Mouse (Mus musculus): ENCODE measurements around the gene Cd93. TPM values are rescaled to one million over a fixed set of nuclear protein-coding genes. Genes with fewer than 3 reads are reported as not detected.

Cd93 gene
- polyA plus RNA-seq (2015; fragmentation: Nextera tagmentation; extraction: Ambion mirVana) = 5.4 and 6.5 TPM in 2 replicates

DNA sequence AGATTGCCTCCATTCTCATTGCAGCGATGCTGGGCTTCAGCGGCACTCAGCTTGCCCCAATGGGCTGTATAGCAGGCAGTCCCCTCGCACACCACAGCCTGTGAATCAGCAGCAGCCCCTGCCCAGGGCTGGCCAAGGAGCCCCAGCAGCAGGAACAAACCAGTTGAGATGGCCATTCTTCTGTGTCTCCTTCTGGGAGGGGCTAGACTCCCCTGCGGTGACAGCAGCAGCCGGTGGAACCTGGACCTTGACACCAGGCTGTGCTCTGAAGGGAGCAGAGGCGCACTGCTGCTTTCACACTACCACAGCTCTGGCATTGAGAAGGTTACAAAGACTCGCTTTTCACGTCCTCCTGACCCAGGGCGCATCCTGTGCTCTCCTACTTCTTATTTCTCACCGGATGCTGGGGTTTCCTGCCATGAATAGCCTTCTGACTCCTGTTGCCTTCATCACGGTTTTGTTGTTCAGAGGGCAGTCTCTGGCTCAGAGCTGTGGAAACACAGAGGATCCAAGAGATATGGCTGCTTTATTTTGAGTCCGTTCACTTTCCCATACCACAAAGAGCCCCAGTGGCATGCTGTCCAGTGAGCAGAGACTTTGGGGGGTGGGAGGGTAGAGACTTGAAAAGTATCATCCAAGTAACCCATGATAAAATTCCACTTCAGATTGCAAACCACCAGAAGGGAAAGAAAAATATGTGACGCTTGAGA is at the start of gene Cd93:
Gene Cd93 (minus strand): TSS at position 315 of the 710 bp plus-strand sequence.

DNA sequence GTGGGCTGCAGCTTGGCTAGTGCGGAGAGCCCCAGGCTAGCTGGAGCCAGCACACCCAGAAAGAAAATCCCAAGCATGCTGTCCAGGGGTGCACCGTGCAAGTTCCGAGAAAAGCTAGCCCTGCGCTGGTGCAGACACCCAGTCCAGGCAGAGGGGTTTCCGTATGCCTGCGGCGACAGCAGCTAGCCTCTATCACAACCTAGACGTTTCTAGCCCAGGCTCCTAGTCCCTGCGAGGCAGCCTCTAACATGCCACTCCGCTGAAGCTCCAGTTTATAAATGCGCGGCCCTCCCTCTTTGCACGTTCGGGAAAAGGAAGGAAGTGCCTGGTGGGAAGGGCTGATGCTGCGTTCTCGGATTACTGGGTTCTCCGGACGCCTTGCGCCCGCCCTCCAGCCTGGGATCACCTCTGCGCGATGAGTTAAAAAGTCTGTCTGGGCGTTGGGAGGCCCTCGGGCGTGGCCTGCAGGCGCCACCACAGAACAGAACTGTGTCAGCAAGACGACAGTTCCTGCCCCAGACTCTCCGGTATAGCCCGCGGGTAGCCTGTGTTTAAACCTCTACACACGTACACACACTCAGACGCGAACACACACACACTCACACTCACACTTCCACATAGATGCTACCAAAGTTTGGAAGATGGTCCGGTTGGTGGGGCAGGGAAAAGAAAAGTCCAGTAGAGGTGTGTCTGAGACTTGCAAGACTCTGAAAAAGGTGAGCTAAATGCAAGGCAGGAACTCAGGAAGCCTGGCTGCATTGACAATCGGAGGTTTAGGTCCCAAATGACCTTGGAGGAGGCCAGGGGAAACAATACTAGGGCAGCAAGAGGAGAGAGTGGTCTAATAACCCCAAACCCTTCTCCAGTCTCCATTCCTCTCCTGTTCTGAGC is 35.2 kb downstream of the Cd93 start, which contains the start of gene Thbd:
Gene Thbd (minus strand): TSS at position 319 of the 891 bp plus-strand sequence.

DNA sequence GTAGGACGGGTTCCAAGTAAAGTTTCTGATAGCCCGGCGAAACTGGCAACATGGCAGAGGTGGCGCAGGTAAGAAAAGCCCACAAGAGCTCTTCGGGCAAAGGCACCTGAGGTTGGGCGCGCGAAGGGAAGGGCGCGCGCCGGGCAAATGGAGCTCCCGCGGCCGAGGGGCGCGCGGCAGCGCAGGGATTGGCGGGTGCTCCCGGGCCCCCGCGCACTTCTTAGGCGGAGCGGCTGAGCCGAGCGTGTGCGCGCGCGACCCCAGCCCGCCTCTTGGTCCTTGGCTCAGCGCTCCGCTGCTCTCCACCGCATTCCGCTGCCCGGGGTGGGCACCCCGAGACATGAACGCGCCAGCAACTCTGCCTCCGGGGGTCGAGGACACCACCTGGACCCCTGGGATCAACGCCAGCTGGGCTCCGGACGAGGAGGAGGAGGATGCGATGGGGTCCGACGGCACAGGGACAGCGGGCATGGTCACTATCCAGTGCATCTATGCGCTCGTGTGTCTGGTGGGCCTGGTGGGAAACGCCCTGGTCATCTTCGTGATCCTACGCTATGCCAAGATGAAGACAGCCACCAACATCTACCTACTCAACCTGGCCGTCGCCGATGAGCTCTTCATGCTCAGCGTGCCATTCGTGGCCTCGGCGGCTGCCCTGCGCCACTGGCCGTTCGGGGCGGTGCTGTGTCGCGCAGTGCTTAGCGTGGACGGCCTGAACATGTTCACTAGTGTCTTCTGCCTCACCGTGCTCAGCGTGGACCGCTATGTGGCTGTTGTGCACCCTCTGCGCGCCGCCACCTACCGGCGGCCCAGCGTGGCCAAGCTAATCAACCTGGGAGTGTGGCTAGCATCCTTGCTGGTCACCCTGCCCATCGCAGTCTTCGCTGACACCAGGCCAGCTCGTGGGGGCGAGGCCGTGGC is 48.0 kb downstream of the Cd93 start, which contains the start of gene Sstr4:
Gene Sstr4 (plus strand): TSS at position 214 of the 921 bp plus-strand sequence.

Other genes starting within 250 kb of the Cd93 start
- gene Sstr4, start 48.2 kb downstream of the Cd93 start, polyA plus RNA-seq (2015; fragmentation: Nextera tagmentation; extraction: Ambion mirVana) = 0.18 and 0.31 TPM in 2 replicates
- 20.5 and 26.1 TPM in 2 replicates for gene Thbd, start 35.4 kb downstream of the Cd93 start, polyA plus RNA-seq (2015; fragmentation: Nextera tagmentation; extraction: Ambion mirVana)
- 43.2 and 44.2 TPM in 2 replicates for gene Nxt1, start 229.0 kb upstream of the Cd93 start, polyA plus RNA-seq (2015; fragmentation: Nextera tagmentation; extraction: Ambion mirVana)
- 9.2 and 10.4 TPM in 2 replicates for gene Gzf1, start 237.5 kb upstream of the Cd93 start, polyA plus RNA-seq (2015; fragmentation: Nextera tagmentation; extraction: Ambion mirVana)